Mouse (Mus musculus) olfactory bulb, adult 2 months (tissue): ENCODE data around the gene Ccdc116. TPM values are rescaled to one million over a fixed set of nuclear protein-coding genes. Genes with fewer than 3 reads are reported as not detected.

Experiments used
- H3K27ac ChIP-seq: fragments of 200-500 bp; 2 replicates; pipeline ENCODE4 v1.5.1; 2012; ENCODE audit warnings: low read depth, low read length; ENCODE audit not compliant: insufficient read depth
- H3K4me1 ChIP-seq: fragments of 200-500 bp; 2 replicates; pipeline ENCODE4 v1.6.1; 2012; ENCODE audit warnings: low read length; ENCODE audit not compliant: control insufficient read depth, insufficient read depth
- H3K4me3 ChIP-seq: fragments of 200-500 bp; 2 replicates; pipeline ENCODE4 v1.5.1; 2012; ENCODE audit warnings: mild to moderate bottlenecking, low read depth, low read length, moderate library complexity; ENCODE audit not compliant: insufficient read depth
- CTCF ChIP-seq: fragments of 200-500 bp; IDR thresholded peaks from 2 replicates; pipeline ENCODE4 v1.5.1; 2012; ENCODE audit warnings: low read depth, mild to moderate bottlenecking, low read length, moderate library complexity; ENCODE audit not compliant: insufficient read depth
- POLR2A ChIP-seq: fragments of 200-500 bp; IDR thresholded peaks from 2 replicates; pipeline ENCODE4 v1.6.1; 2012; ENCODE audit warnings: mild to moderate bottlenecking, low read depth, low read length, moderate library complexity; ENCODE audit not compliant: insufficient read depth
- WGBS: fragments of 180-500 bp; shearing (Covaris S2); methylation state at CpG from one replicate; pipeline ENCODE4 v1.1.7; 2018; 5-methylcytosine and 5-hydroxymethylcytosine counted together
- polyA plus RNA-seq: library from polyadenylated mRNA; stranded (reverse); fragments of >200 nt; gene quantifications from 2 replicates; pipeline ENCODE4 v1.2.4, GENCODE M21; 2012; ENCODE audit warnings: low replicate concordance; ENCODE audit not compliant: missing spikeins, insufficient read depth, insufficient read length

Gene Ccdc116
- polyA plus RNA-seq, 1 experiment = not detected

GRCm38 (mm10) chr16:17137355-17137754 lies 9.7 kb downstream of the Ccdc116 start:
- no peaks in the 10 kb centered on the region for H3K4me1 ChIP-seq
- WGBS = 89% methylated on average over 15 of the region's 15 CpGs
- no peak overlapping the region for H3K27ac ChIP-seq
- TF ChIP-seq CTCF (no peak), POLR2A (no peak)
- no peak overlapping the region for H3K4me3 ChIP-seq

- WGBS = 25% methylated on average over 7 of the region's 7 CpGs
- TF ChIP-seq CTCF = no peak
- TF ChIP-seq POLR2A = no peak
- no peak overlapping the region for H3K27ac ChIP-seq
- H3K4me1 ChIP-seq = peaks cover 8% of the 10 kb centered on the region
- no peak overlapping the region for H3K4me3 ChIP-seq
Measured at GRCm38 (mm10) chr16:17132906-17133200, 14.2 kb downstream of the Ccdc116 start.

GRCm38 (mm10) chr16:17132089-17132905 lies 14.7 kb downstream of the Ccdc116 start, which contains the start of gene Sdf2l1:
Sdf2l1 (minus strand) TSS chr16:17132383.
- TF ChIP-seq POLR2A (peak; percentile 71), CTCF (peak; percentile 40; the same call in 1 of the 2 replicates)
- WGBS = under 1% methylated on average over 47 of the region's 47 CpGs

GRCm38 (mm10) chr16:17131191-17132088 lies 15.6 kb downstream of the Ccdc116 start:
- H3K4me3 ChIP-seq = peak overlapping the region; percentile 61
- peaks cover 8% of the 10 kb centered on the region for H3K4me1 ChIP-seq
- 4% methylated on average over 43 of the region's 43 CpGs for whole genome bisulfite sequencing
- H3K27ac ChIP-seq = no peak overlapping the region
- no peak for TF ChIP-seq POLR2A
- no peak for TF ChIP-seq CTCF

More at GRCm38 (mm10) chr16:17132089-17132905, 14.7 kb downstream of the Ccdc116 start, which contains the start of gene Sdf2l1:
- Histone ChIP-seq H3K27ac (no peak within 1 kb of the TSS; the same call in 1 of the 2 replicates), H3K4me3 (peak within 1 kb of the TSS; percentile 61), H3K4me1 (peaks cover 8% of the 10 kb centered on the region)

- Histone ChIP-seq H3K4me1 (peaks cover 22% of the 10 kb centered on the region), H3K4me3 (no peak overlapping the region), H3K27ac (no peak overlapping the region)
- TF ChIP-seq CTCF (no peak), POLR2A (no peak)
- 100% methylated on average over 1 of the region's 1 CpGs for WGBS
Measured at GRCm38 (mm10) chr16:17127292-17127691, 19.7 kb downstream of the Ccdc116 start.

- WGBS = 1% methylated on average over 25 of the region's 25 CpGs
- no peak within 1 kb of the TSS for H3K27ac ChIP-seq
- peak within 1 kb of the TSS; percentile 43 for H3K4me3 ChIP-seq
- TF ChIP-seq POLR2A = no peak
- no peak for TF ChIP-seq CTCF
- peaks cover 13% of the 10 kb centered on the region for H3K4me1 ChIP-seq
Measured at GRCm38 (mm10) chr16:17124871-17125520, 22.0 kb downstream of the Ccdc116 start, which contains the start of gene 2610318N02Rik. 2610318N02Rik (minus strand) TSS chr16:17125167.

GRCm38 (mm10) chr16:17124119-17124870 lies 22.7 kb downstream of the Ccdc116 start:
- 20% methylated on average over 22 of the region's 22 CpGs for WGBS
- H3K4me3 ChIP-seq = peak overlapping the region; percentile 43
- H3K4me1 ChIP-seq = peaks cover 13% of the 10 kb centered on the region
- TF ChIP-seq POLR2A = no peak
- no peak for TF ChIP-seq CTCF
- H3K27ac ChIP-seq = no peak overlapping the region

GRCm38 (mm10) chr16:17121569-17121968 lies 25.5 kb downstream of the Ccdc116 start:
- Histone ChIP-seq H3K4me1 (peaks cover 13% of the 10 kb centered on the region), H3K27ac (no peak overlapping the region), H3K4me3 (no peak overlapping the region)
- TF ChIP-seq POLR2A (no peak), CTCF (no peak)
- WGBS = 36% methylated on average over 14 of the region's 14 CpGs
